Comparison of ENCODE assay signal across 20 mouse cellular contexts in genomic region chr9:102015516-102015915, GRCm38 (mm10).
"Had no signal": no experiment of that assay in that cellular context is flagged by ENCODE, and none has a peak within 500 bp of the region (broad histone marks: within the 10 kb centered on the region; RNA-seq: fewer than 3 reads in every experiment).

No protein-coding gene starts in this region.

- H3K4me2 ChIP-seq: limb, embryonic 12.5 days; limb, embryonic 15.5 days; liver, embryonic 15.5 days; lung, embryonic 15.5 days; neural tube, embryonic 12.5 days; neural tube, embryonic 15.5 days had no signal

- H3K9me3 ChIP-seq: limb, embryonic 15.5 days; liver, embryonic 15.5 days; lung, embryonic 15.5 days; neural tube, embryonic 12.5 days; neural tube, embryonic 15.5 days had no signal

- H3K4me1 ChIP-seq: limb, embryonic 12.5 days; limb, embryonic 15.5 days; liver, embryonic 15.5 days; lung, embryonic 15.5 days; megakaryocyte, embryonic 14.5 days; midbrain, embryonic 10.5 days; neural tube, embryonic 12.5 days; neural tube, embryonic 15.5 days had no signal

- H3K9ac ChIP-seq: limb, embryonic 12.5 days; limb, embryonic 15.5 days; liver, embryonic 15.5 days; lung, embryonic 15.5 days; neural tube, embryonic 12.5 days; neural tube, embryonic 15.5 days had no signal

- H3K4me3 ChIP-seq: limb, embryonic 12.5 days; limb, embryonic 15.5 days; liver, embryonic 15.5 days; lung, embryonic 15.5 days; megakaryocyte, embryonic 14.5 days; midbrain, embryonic 10.5 days; neural tube, embryonic 12.5 days; neural tube, embryonic 15.5 days had no signal

- DNase-seq: kidney, adult 18-20 months; kidney, adult 9 months; kidney, postnatal 14 days; kidney, postnatal 4 days; left cerebral cortex, postnatal 4 days; lung, adult 18-20 months; lung, postnatal 10 days; lung, postnatal 36 days; midbrain, embryonic 14.5 days; retina, postnatal 1 day; thymus, adult 18-20 months; thymus, postnatal 4 days had no signal

- H3K27ac ChIP-seq: limb, embryonic 12.5 days; limb, embryonic 15.5 days; liver, embryonic 15.5 days; lung, embryonic 15.5 days; midbrain, embryonic 10.5 days; neural tube, embryonic 12.5 days; neural tube, embryonic 15.5 days had no signal

- H3K36me3 ChIP-seq: limb, embryonic 12.5 days; limb, embryonic 15.5 days; liver, embryonic 15.5 days; lung, embryonic 15.5 days; midbrain, embryonic 10.5 days; neural tube, embryonic 12.5 days; neural tube, embryonic 15.5 days had no signal

- H3K27me3 ChIP-seq: limb, embryonic 12.5 days; limb, embryonic 15.5 days; liver, embryonic 15.5 days; lung, embryonic 15.5 days; megakaryocyte, embryonic 14.5 days; neural tube, embryonic 12.5 days; neural tube, embryonic 15.5 days had no signal
